Mouse (Mus musculus): ENCODE results near the gene Elf2. TPM values are rescaled to one million over a fixed set of nuclear protein-coding genes. Genes with fewer than 3 reads are reported as not detected.
"Not testable (repeated sequence)": the region's sequence is repeated elsewhere in the genome, so short reads cannot be mapped to it uniquely, and the experiment has no call there.

The Elf2 gene
- polyA plus RNA-seq, 1 experiment from 2014 or later = 28.1 TPM

DNA sequence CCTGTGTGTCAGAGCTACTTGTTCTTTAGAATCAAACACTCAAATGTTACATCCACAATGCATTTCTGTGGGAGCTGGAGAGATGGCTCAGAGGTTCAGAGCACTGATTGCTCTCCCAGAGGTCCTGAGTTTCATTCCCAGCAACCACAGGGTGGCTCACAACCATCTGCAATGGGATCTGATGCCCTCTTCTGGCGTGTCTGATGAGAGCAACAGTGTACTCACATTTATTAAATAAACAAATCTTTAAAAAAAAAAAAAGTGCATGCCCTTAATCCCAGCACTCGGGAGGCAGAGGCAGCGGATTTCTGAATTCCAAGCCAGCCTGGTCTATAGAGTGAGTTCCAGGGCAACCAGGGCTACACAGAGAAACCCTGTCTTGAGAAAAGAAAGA, 13.6 kb upstream of the Elf2 start:
- Histone ChIP-seq H3K9ac (replicated peaks; ENCODE audit: low read depth, low read length) (no peak overlapping the region), H3K4me1 (ENCODE audit: control insufficient read depth, insufficient read depth, low read length) (peaks cover 5% of the 10 kb centered on the region; the same call in 1 of the 2 replicates), H3K4me2 (ENCODE audit: low read depth, low read length) (no peak overlapping the region), H3K4me3 (ENCODE audit: low read depth, low read length) (no peak overlapping the region), H3K36me3 (ENCODE audit: control insufficient read depth, insufficient read depth, low read length) (no peaks in the 10 kb centered on the region), H3K9me3 (ENCODE audit: control insufficient read depth, low read length) (no peaks in the 10 kb centered on the region), H3K27ac (ENCODE audit: low read depth, low read length) (no peak overlapping the region), H3K27me3 (ENCODE audit: control insufficient read depth, insufficient read depth, low read length) (0 out of 2 replicates have a peak, but pooled peaks cover 2% of the 10 kb centered on the region)
- no peak for ATAC-seq (ENCODE audit: low read depth)
- WGBS = 80% methylated on average over 3 of the region's 3 CpGs

DNA sequence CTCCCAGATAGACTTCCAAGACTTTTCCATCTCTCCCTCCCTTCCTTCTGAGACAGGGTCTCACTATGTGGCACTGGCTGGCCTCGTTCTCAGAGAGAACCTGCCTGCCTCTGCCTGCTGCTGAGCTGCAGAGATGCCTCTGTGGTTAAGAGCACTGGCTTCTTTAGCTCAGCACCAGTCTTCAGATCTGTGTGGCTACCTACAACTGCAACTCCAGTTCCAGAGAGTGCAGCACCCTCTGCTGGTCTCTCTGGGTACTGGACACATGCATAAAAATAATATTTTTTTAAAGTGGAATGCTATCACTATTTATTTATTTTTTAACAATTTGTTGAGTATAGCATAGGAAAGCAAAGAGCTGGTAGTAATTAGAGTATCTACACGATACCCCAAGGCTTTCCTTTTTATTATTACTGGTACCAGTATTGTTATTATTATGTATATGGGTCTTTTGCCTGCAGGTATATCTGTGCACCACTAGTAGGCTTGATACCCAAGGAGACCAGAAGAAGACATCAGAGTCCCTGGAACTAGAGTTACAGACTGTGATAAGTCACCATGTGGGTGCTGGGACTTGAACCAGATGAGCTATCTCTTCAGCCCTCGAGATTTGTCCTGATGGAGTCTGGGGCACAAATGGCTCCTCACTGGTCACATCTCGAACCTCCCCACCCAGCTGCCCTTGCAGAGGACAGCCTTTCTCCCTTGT, 13.0 kb upstream of the Elf2 start:
- Histone ChIP-seq H3K4me3 (ENCODE audit: low read depth, low read length) (no peak overlapping the region), H3K36me3 (ENCODE audit: control insufficient read depth, insufficient read depth, low read length) (no peaks in the 10 kb centered on the region), H3K4me1 (ENCODE audit: control insufficient read depth, insufficient read depth, low read length) (no peaks in the 10 kb centered on the region), H3K27me3 (ENCODE audit: control insufficient read depth, insufficient read depth, low read length) (0 out of 2 replicates have a peak, but pooled peaks cover 2% of the 10 kb centered on the region), H3K9ac (replicated peaks; ENCODE audit: low read depth, low read length) (no peak overlapping the region), H3K4me2 (ENCODE audit: low read depth, low read length) (no peak overlapping the region), H3K27ac (ENCODE audit: low read depth, low read length) (no peak overlapping the region), H3K9me3 (ENCODE audit: control insufficient read depth, low read length) (no peaks in the 10 kb centered on the region)
- 80% methylated on average over 4 of the region's 4 CpGs for WGBS
- no peak for ATAC-seq (ENCODE audit: low read depth)

DNA sequence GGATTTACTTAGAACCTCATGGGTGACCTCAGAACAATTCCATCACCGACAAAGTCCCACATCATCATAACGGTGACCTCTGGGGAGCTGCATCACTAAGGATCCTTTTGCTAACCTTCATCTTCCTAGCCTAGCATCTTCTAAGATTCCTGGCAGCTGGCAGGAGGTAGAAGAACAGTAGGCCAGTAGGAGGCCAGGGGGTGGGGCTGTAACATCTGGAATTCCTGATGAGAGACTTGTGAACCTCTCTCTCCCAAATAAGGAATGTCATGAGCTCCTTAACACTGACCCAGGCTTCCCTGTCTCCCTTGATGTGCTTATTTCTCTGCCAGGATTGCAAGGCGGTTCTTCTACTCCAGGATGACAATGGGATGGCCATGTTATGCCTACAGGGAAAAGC, 10.3 kb upstream of the Elf2 start:
- Histone ChIP-seq H3K27me3 (ENCODE audit: control insufficient read depth, insufficient read depth, low read length) (no peaks in the 10 kb centered on the region), H3K4me2 (ENCODE audit: low read depth, low read length) (no peak overlapping the region), H3K36me3 (ENCODE audit: control insufficient read depth, insufficient read depth, low read length) (no peaks in the 10 kb centered on the region), H3K4me3 (ENCODE audit: low read depth, low read length) (no peak overlapping the region), H3K9me3 (ENCODE audit: control insufficient read depth, low read length) (no peaks in the 10 kb centered on the region), H3K9ac (replicated peaks; ENCODE audit: low read depth, low read length) (no peak overlapping the region), H3K4me1 (ENCODE audit: control insufficient read depth, insufficient read depth, low read length) (no peaks in the 10 kb centered on the region), H3K27ac (ENCODE audit: low read depth, low read length) (no peak overlapping the region)
- ATAC-seq (ENCODE audit: low read depth) = no peak
- 39% methylated on average over 3 of the region's 3 CpGs for WGBS

DNA sequence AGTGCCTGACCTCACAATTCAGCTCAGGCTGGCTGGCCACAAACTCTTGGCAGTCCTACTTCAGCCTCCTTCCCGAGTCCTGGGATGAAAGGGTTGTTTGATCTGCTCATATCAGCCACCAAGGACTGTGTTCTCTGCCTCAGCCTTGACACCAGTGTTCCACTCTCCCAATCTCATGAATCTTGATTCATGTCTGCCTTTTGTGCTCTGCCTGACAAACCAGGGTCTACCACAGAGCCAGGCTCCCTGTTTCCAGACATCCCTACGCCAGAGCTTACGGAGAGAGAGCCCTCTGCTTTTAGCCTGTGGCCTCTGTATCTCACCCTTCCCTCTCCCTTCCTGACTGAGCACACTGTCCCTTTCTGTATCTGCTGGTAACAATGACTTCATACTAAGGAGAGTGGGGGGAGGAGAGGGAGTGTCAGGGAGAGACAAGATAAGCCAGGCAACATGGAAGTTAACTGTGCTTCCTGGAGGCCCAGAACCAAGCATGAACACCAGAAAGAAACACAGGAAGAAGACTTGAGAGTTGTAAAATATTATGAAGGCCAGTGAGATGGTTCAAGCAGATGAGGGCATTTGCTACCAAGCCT, 8.3 kb upstream of the Elf2 start:
- no peak overlapping the region for H3K4me3 ChIP-seq (ENCODE audit: low read depth, low read length)
- no peaks in the 10 kb centered on the region for H3K9me3 ChIP-seq (ENCODE audit: control insufficient read depth, low read length)
- no peaks in the 10 kb centered on the region for H3K4me1 ChIP-seq (ENCODE audit: control insufficient read depth, insufficient read depth, low read length)
- no peak overlapping the region for H3K9ac ChIP-seq (replicated peaks; ENCODE audit: low read depth, low read length)
- no peak overlapping the region for H3K4me2 ChIP-seq (ENCODE audit: low read depth, low read length)
- H3K27ac ChIP-seq (ENCODE audit: low read depth, low read length) = no peak overlapping the region
- WGBS = 28% methylated on average over 3 of the region's 3 CpGs
- ATAC-seq (ENCODE audit: low read depth) = no peak
- H3K27me3 ChIP-seq (ENCODE audit: control insufficient read depth, insufficient read depth, low read length) = no peaks in the 10 kb centered on the region
- no peaks in the 10 kb centered on the region for H3K36me3 ChIP-seq (ENCODE audit: control insufficient read depth, insufficient read depth, low read length)

DNA sequence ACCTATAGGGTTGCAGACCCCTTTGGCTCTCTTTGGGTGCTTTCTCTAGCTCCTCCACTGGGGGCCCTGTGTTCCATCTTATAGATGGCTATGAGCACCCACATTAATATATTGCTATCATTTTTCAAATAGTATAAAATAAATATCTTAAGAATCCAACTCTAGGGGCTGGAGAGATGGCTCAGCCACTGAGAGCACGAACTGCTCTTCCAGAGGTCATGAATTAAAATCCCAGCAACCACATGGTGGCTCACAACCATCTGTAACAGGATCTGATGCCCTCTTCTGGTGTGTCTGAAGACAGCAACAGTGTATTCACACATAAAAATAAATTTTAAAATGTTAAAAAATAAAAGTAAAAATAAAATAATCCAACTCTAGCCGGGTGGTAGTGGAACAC, 4.6 kb upstream of the Elf2 start:
- not testable (repeated sequence) for H3K4me1 ChIP-seq (ENCODE audit: control insufficient read depth, insufficient read depth, low read length); H3K9me3 ChIP-seq (ENCODE audit: control insufficient read depth, low read length); ATAC-seq (ENCODE audit: low read depth); H3K36me3 ChIP-seq (ENCODE audit: control insufficient read depth, insufficient read depth, low read length); H3K4me3 ChIP-seq (ENCODE audit: low read depth, low read length); H3K4me2 ChIP-seq (ENCODE audit: low read depth, low read length); H3K27me3 ChIP-seq (ENCODE audit: control insufficient read depth, insufficient read depth, low read length); H3K9ac ChIP-seq (replicated peaks; ENCODE audit: low read depth, low read length); H3K27ac ChIP-seq (ENCODE audit: low read depth, low read length)
- WGBS = 91% methylated on average over 2 of the region's 2 CpGs

DNA sequence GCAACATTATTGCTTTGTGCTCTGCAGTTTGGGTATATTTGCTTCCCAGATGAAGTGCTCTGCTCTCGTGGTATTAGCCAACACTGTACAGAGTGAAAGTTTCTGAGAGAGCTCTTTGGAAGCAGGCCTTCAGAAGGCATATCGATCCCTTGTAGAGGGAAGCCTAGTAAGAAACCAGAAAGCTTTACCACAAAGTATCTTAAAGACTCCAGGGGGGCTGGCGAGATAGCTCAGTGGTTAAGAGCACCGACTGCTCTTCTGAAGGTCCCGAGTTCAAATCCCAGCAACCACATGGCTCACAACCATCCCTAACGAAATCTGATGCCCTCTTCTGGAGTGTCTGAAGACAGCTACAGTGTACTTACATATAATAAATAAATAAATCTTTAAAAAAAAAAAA, 3.7 kb upstream of the Elf2 start:
- not testable (repeated sequence) for H3K4me3 ChIP-seq (ENCODE audit: low read depth, low read length); H3K36me3 ChIP-seq (ENCODE audit: control insufficient read depth, insufficient read depth, low read length); ATAC-seq (ENCODE audit: low read depth); H3K9ac ChIP-seq (replicated peaks; ENCODE audit: low read depth, low read length); H3K4me1 ChIP-seq (ENCODE audit: control insufficient read depth, insufficient read depth, low read length); H3K4me2 ChIP-seq (ENCODE audit: low read depth, low read length); H3K27me3 ChIP-seq (ENCODE audit: control insufficient read depth, insufficient read depth, low read length); H3K9me3 ChIP-seq (ENCODE audit: control insufficient read depth, low read length); H3K27ac ChIP-seq (ENCODE audit: low read depth, low read length)
- 93% methylated on average over 6 of the region's 6 CpGs for WGBS

DNA sequence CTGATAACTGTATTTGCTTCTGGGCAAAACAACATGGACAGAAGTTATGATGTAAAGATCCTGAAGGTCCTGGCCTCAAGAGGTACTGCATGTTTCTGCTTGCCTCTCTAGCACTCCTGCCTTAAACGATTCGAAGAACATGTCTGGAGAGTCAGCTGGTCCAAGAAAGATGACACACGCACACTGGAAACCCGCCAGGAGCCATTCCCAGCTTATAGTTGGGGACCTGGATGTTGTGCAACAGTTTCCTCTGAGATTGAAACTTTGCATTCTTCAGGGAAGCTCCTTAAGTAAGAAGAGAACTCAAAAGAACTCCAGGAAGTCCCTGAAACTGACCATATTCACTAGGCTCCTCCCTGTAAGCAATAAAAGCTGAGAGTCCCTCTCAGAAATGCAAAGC, 2.8 kb upstream of the Elf2 start:
- Histone ChIP-seq H3K36me3 (ENCODE audit: control insufficient read depth, insufficient read depth, low read length) (no peaks in the 10 kb centered on the region), H3K9ac (replicated peaks; ENCODE audit: low read depth, low read length) (no peak overlapping the region), H3K27ac (ENCODE audit: low read depth, low read length) (no peak overlapping the region), H3K27me3 (ENCODE audit: control insufficient read depth, insufficient read depth, low read length) (no peaks in the 10 kb centered on the region), H3K9me3 (ENCODE audit: control insufficient read depth, low read length) (no peaks in the 10 kb centered on the region), H3K4me2 (ENCODE audit: low read depth, low read length) (no peak overlapping the region), H3K4me3 (ENCODE audit: low read depth, low read length) (no peak overlapping the region), H3K4me1 (ENCODE audit: control insufficient read depth, insufficient read depth, low read length) (0 out of 2 replicates have a peak, but pooled peaks cover 3% of the 10 kb centered on the region)
- no peak for ATAC-seq (ENCODE audit: low read depth)
- 90% methylated on average over 4 of the region's 4 CpGs for WGBS

DNA sequence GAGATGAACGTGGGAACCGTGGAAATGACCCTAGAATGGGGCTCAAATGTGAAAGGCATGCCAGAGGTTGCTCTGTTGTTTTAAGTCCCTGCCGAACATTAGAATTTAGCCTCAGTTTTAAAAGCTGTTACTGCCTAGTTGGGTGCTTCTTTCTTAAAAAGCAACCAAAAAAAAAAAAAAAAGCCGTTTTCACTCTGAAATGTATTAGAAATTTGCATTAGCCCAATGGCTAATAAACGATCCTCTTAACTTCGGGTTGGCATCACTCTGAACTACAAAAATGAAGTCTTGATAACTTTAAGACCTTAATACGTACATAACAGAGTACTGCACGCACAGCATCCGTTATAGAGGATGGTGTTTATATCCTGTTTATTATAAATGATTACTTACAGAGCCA, 1.7 kb upstream of the Elf2 start:
- Histone ChIP-seq H3K27me3 (ENCODE audit: control insufficient read depth, insufficient read depth, low read length) (no peaks in the 10 kb centered on the region), H3K4me2 (ENCODE audit: low read depth, low read length) (peak overlapping the region; percentile 83), H3K9ac (replicated peaks; ENCODE audit: low read depth, low read length) (peak overlapping the region; percentile 97; the same call in 1 of the 2 replicates), H3K4me3 (ENCODE audit: low read depth, low read length) (peak overlapping the region; percentile 95), H3K27ac (ENCODE audit: low read depth, low read length) (peak overlapping the region; percentile 98), H3K4me1 (ENCODE audit: control insufficient read depth, insufficient read depth, low read length) (0 out of 2 replicates have a peak, but pooled peaks cover 3% of the 10 kb centered on the region), H3K36me3 (ENCODE audit: control insufficient read depth, insufficient read depth, low read length) (no peaks in the 10 kb centered on the region), H3K9me3 (ENCODE audit: control insufficient read depth, low read length) (no peaks in the 10 kb centered on the region)
- WGBS = 10% methylated on average over 9 of the region's 9 CpGs
- ATAC-seq (ENCODE audit: low read depth) = no peak

DNA sequence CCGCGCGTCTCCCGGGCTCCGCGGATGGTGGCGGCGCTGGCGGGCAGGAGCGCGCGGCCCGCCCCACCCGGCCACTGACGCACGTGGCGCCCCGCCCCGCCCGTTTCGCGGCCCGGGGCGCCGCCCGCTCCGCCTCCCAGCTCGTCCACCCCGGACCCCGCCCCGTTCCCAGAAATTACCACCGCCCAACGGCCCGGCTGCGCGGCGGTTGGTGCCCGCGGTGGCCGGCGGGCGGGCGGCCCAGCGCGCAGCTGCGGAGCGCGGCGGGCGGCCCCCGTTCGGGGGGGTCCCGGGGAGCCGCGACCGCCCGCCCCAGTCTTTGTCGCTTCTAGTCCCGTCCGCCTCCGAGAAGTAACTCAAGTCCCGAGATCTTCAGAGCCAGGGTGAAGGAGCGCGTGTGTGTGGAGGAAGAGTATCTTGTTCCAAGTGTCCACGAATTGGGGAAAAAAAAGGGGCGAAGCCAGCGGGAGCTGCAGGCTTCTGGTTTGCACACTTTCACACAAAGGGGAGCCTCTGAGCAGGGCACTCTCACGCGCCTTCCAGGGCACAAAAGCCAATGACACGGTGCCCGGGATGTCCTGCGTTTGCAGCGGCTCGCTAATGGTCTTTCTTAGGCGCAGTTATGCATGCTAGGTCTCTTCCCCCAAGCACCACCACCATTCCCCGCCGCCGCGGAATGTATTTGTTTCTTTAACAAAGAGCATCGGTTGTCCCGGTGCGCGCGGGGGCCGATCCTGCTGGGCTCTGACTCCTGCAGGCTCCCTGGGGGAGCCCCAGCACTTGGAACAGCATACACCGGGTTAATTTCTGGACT, 1.0 kb upstream of the Elf2 start:
- ATAC-seq (ENCODE audit: low read depth) = peak; percentile 77
- WGBS = 1% methylated on average over 79 of the region's 86 CpGs
- peak overlapping the region; percentile 83 for H3K4me2 ChIP-seq (ENCODE audit: low read depth, low read length)

More for the DNA sequence above, 1.0 kb upstream of the Elf2 start:
- no peaks in the 10 kb centered on the region for H3K27me3 ChIP-seq (ENCODE audit: control insufficient read depth, insufficient read depth, low read length)
- H3K36me3 ChIP-seq (ENCODE audit: control insufficient read depth, insufficient read depth, low read length) = no peaks in the 10 kb centered on the region
- H3K9ac ChIP-seq (replicated peaks; ENCODE audit: low read depth, low read length) = peak overlapping the region; percentile 97
- no peaks in the 10 kb centered on the region for H3K9me3 ChIP-seq (ENCODE audit: control insufficient read depth, low read length)
- H3K4me3 ChIP-seq (ENCODE audit: low read depth, low read length) = peak overlapping the region; percentile 95
- H3K27ac ChIP-seq (ENCODE audit: low read depth, low read length) = peak overlapping the region; percentile 98
- H3K4me1 ChIP-seq (ENCODE audit: control insufficient read depth, insufficient read depth, low read length) = 0 out of 2 replicates have a peak, but pooled peaks cover 3% of the 10 kb centered on the region
